Comparison of ENCODE assay signal across 20 mouse cellular contexts in genomic region chrX:135598096-135598495, GRCm38 (mm10). TPM values are rescaled to one million over a fixed set of nuclear protein-coding genes. Genes with fewer than 3 reads are reported as not detected.
DNase-seq lines count a peak whose midpoint lies in the region; ATAC-seq and TF ChIP-seq lines count a peak whose summit lies in the region.
"Had no signal": no experiment of that assay in that cellular context is flagged by ENCODE, and none has a peak within 500 bp of the region (broad histone marks: within the 10 kb centered on the region; RNA-seq: fewer than 3 reads in every experiment).

No protein-coding gene starts in this region.

- no peak for TF ChIP-seq CTCF in left cerebral cortex, adult 2 months (IDR thresholded peaks at IDR 0.05)
- TF ChIP-seq CTCF in gastrocnemius, adult 2 months (IDR thresholded peaks at IDR 0.05), result no peak

- DNase-seq in layer of hippocampus, adult 8-10 months (ENCODE audit: low spot score in 2 of 2), result peak; percentile 14 to 19
- no peak for DNase-seq in layer of hippocampus, adult 9-10 months (ENCODE audit: low spot score)
- peak; percentile 34 to 43 for DNase-seq in left cerebral cortex, adult 2 months (ENCODE audit: extremely low spot score in 1 of 2, low spot score in 2 of 2)
- DNase-seq in right cerebral cortex, postnatal 25 days, result peak; percentile 33
- no peak for DNase-seq in gastrocnemius, adult 2 months
- no peak for DNase-seq in spleen, adult 18-20 months
- no peak for DNase-seq in spleen, postnatal 4 days (ENCODE audit: low spot score in 2 of 2)
- DNase-seq: adrenal gland, postnatal 25 days; cerebellum, adult 9-11 months; kidney, adult 9 months; kidney, postnatal 36 days; lung, postnatal 14 days; thymus, postnatal 14 days had no signal

- no peak overlapping the region for H3K4me3 ChIP-seq in left cerebral cortex, adult 2 months
- H3K4me3 ChIP-seq in gastrocnemius, adult 2 months, result no peak overlapping the region
- H3K4me3 ChIP-seq: forebrain, embryonic 12.5 days; hindbrain, embryonic 12.5 days; limb, embryonic 15.5 days; neural tube, embryonic 12.5 days had no signal

- H3K27ac ChIP-seq in left cerebral cortex, adult 2 months, result peak overlapping the region; percentile 75; the same call in 1 of the 2 replicates
- H3K27ac ChIP-seq in gastrocnemius, adult 2 months, result no peak overlapping the region
- H3K27ac ChIP-seq: forebrain, embryonic 12.5 days; hindbrain, embryonic 12.5 days; limb, embryonic 15.5 days; neural tube, embryonic 12.5 days; stomach, postnatal 0 days had no signal

- intact Hi-C loops in left cerebral cortex, adult 2 months (cut with DNase I), result no loop called here
- intact Hi-C loops in gastrocnemius, adult 2 months (cut with DNase I), result no loop called here

- ATAC-seq in frontal cortex, adult (ENCODE audit: low TSS enrichment), result peak; percentile 91

RNA-seq across cellular contexts. Expression of gene Nxf7, which starts 0.5 kb away (rescaled TPM):
- total RNA-seq in layer of hippocampus, adult 8-10 months (2022), result not detected
- total RNA-seq in left cerebral cortex, adult 2 months (2021), result 1 to 10 TPM; 5.8 to 6.2 TPM
- total RNA-seq in gastrocnemius, adult 2 months (2021), result not detected
- total RNA-seq: adrenal gland, postnatal 25 days; megakaryocyte-erythroid progenitor cell, adult 5-6 weeks had no signal

RNA-seq across cellular contexts. Expression of gene Prame, which starts 29.4 kb away (rescaled TPM):
- total RNA-seq in layer of hippocampus, adult 8-10 months (2022), result not detected
- total RNA-seq in left cerebral cortex, adult 2 months (2021), result not detected
- not detected for total RNA-seq in gastrocnemius, adult 2 months (2021)
- total RNA-seq: adrenal gland, postnatal 25 days; megakaryocyte-erythroid progenitor cell, adult 5-6 weeks had no signal

Comparison
In these comparisons a context has a peak if more than half of its experiments do, and no peak if none do; other contexts are left out.
1. DNase-seq: peak in layer of hippocampus, adult 8-10 months (2 of 2), left cerebral cortex, adult 2 months (2 of 2) and right cerebral cortex, postnatal 25 days (single experiment); none in layer of hippocampus, adult 9-10 months (single experiment), gastrocnemius, adult 2 months (single experiment), spleen, adult 18-20 months (0 of 2) and spleen, postnatal 4 days (0 of 2).
2. RNA of gene Nxf7, which starts 0.5 kb away (total RNA-seq): 5.8 to 6.2 TPM in left cerebral cortex, adult 2 months; not detected in layer of hippocampus, adult 8-10 months and not detected in gastrocnemius, adult 2 months; every median in the first group is over 4 times any median in the second.